Mouse (Mus musculus): ENCODE results near the gene Hist2h3b. TPM values are rescaled to one million over a fixed set of nuclear protein-coding genes. Genes with fewer than 3 reads are reported as not detected.

The Hist2h3b gene
- polyA plus RNA-seq, 1 experiment from 2014 or later = 0.83 TPM

DNA sequence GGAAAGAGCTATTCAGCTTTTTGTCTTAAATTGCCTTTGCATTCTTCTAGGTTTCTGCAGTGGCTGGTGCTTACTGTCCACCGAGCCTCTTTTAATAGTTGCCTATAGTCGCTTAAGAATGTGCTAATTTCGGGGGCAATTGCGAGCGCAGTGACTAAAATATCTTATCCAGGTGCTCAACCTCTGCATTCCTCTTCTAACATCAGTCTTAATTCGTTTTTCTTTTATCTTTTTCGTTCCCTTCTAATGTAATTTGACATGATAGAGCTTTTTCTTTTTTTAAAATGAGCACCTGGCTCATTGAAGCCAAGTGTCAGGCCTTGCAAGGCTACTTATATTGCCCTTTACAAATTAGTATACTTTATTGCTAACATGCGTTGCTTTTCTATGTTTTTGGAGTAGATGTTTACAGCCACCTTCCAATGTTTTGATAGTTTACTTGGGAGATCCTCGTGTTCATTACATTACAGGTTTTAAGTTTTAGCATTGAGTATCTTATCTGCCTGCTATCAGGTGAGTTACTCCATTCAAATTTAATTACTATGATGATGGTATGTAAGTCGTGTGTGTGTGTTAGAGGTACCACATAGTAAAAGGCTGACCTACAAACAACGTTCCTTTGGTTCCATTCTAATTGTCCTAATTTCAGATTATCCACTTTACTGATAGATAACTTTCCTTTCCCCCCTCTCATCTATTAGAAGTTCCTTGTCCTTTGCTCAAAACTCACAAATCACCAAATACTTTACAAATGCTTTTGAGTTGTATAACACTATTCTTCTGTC is 20.9 kb upstream of the Hist2h3b start:
- CTCF ChIA-PET = no interaction called here
- POLR2A ChIA-PET = interaction anchor here (0.8 kb wide), 1 partner anchor 28 kb away, joined by 3 read pairs; the partner anchor contains the start of genes Bola1 and Hist2h2ab
- TF ChIP-seq CTCF (IDR thresholded peaks at IDR 0.05) = no peak
- in situ Hi-C loops (cut with MboI; ENCODE audit: low pct_unique_long_range_greater_than_20kb) = no loop called here
- no peak for ATAC-seq
- H3K27me3 ChIP-seq = no peaks in the 10 kb centered on the region
- DNase-seq (ENCODE audit: low read depth, low spot score) = no peak

GRCm38 (mm10) chr3:96248141-96249033 is 20.1 kb upstream of the Hist2h3b start:
- ATAC-seq = no peak
- in situ Hi-C loops (cut with MboI; ENCODE audit: low pct_unique_long_range_greater_than_20kb) = no loop called here
- POLR2A ChIA-PET = interaction anchor here (1.0 kb wide), 1 partner anchor 14 kb away, joined by 3 read pairs; no protein-coding TSS in a partner anchor
- no peak for TF ChIP-seq CTCF (IDR thresholded peaks at IDR 0.05)
- no peaks in the 10 kb centered on the region for H3K27me3 ChIP-seq
- CTCF ChIA-PET = interaction anchor here (1.1 kb wide), 1 partner anchor 13 kb away, joined by 5 read pairs; no protein-coding TSS in a partner anchor
- no peak for DNase-seq (ENCODE audit: low read depth, low spot score)

GRCm38 (mm10) chr3:96249034-96249345 is 19.5 kb upstream of the Hist2h3b start:
- ATAC-seq (no peak), DNase-seq (ENCODE audit: low read depth, low spot score) (no peak)
- no peak for TF ChIP-seq CTCF (IDR thresholded peaks at IDR 0.05)
- no peaks in the 10 kb centered on the region for H3K27me3 ChIP-seq
- ChIA-PET CTCF (interaction anchor here (1.1 kb wide), 1 partner anchor 13 kb away, joined by 5 read pairs; no protein-coding TSS in a partner anchor), POLR2A (interaction anchor here (1.0 kb wide), 1 partner anchor 13 kb away, joined by 3 read pairs; no protein-coding TSS in a partner anchor)
- in situ Hi-C loops (cut with MboI; ENCODE audit: low pct_unique_long_range_greater_than_20kb) = no loop called here

DNA sequence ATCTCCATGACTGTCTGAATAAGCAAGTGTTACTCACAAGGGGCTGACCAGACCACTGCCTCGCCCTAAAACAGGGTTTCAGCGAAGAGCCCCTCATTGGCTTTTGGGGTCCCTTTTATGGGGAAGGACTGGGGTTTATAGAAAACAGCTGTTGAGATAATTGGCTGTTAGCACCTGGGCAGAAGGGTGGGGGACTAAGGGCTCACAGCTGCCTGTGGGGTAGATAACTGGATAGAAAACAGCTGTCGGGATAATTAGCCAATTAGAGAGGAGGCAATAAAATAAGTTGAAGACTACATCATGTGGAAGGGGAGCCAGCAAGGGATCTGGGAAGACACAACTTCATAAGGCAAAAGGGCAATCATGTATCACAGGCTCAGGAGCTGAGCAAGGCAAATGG is 17.6 kb upstream of the Hist2h3b start:
- POLR2A ChIA-PET = interaction anchor here (1.4 to 1.9 kb wide), 2 partner anchors 8 to 12 kb away, joined by 4 to 13 read pairs; partner anchors contain the start of gene Hist2h4

GRCm38 (mm10) chr3:96251787-96252186 is 16.7 kb upstream of the Hist2h3b start:
- ATAC-seq = no peak
- no peaks in the 10 kb centered on the region for H3K27me3 ChIP-seq
- ChIA-PET CTCF (interaction anchor here (1.1 to 1.2 kb wide), 3 partner anchors 10 to 33 kb away, joined by 3 to 9 read pairs (median 4); partner anchors contain the start of genes Bola1 and Hist2h2ab), POLR2A (interaction anchor here (1.9 kb wide), 1 partner anchor 11 kb away, joined by 13 read pairs; the partner anchor contains the start of gene Hist2h4)
- DNase-seq (ENCODE audit: low read depth, low spot score) = no peak
- no peak for TF ChIP-seq CTCF (IDR thresholded peaks at IDR 0.05)
- in situ Hi-C loops (cut with MboI; ENCODE audit: low pct_unique_long_range_greater_than_20kb) = no loop called here

More for the DNA sequence above, 17.6 kb upstream of the Hist2h3b start:
- ATAC-seq (no peak), DNase-seq (ENCODE audit: low read depth, low spot score) (no peak)
- CTCF ChIA-PET = interaction anchor here (1.1 to 1.2 kb wide), 3 partner anchors 11 to 32 kb away, joined by 3 to 9 read pairs (median 4); partner anchors contain the start of genes Bola1 and Hist2h2ab
- H3K27me3 ChIP-seq = no peaks in the 10 kb centered on the region
- in situ Hi-C loops (cut with MboI; ENCODE audit: low pct_unique_long_range_greater_than_20kb) = no loop called here
- TF ChIP-seq CTCF (IDR thresholded peaks at IDR 0.05) = no peak

GRCm38 (mm10) chr3:96254683-96255355 is 13.6 kb upstream of the Hist2h3b start:
- no peak for TF ChIP-seq CTCF (IDR thresholded peaks at IDR 0.05)
- in situ Hi-C loops (cut with MboI; ENCODE audit: low pct_unique_long_range_greater_than_20kb) = no loop called here
- ATAC-seq (no peak), DNase-seq (ENCODE audit: low read depth, low spot score) (no peak)
- POLR2A ChIA-PET = interaction anchor here (2.2 to 2.8 kb wide), 2 partner anchors 8 to 15 kb away, joined by 7 read pairs; partner anchors contain the start of genes Hist2h2bb, Hist2h3b and Hist2h4
- H3K27me3 ChIP-seq = no peaks in the 10 kb centered on the region
- CTCF ChIA-PET = no interaction called here

DNA sequence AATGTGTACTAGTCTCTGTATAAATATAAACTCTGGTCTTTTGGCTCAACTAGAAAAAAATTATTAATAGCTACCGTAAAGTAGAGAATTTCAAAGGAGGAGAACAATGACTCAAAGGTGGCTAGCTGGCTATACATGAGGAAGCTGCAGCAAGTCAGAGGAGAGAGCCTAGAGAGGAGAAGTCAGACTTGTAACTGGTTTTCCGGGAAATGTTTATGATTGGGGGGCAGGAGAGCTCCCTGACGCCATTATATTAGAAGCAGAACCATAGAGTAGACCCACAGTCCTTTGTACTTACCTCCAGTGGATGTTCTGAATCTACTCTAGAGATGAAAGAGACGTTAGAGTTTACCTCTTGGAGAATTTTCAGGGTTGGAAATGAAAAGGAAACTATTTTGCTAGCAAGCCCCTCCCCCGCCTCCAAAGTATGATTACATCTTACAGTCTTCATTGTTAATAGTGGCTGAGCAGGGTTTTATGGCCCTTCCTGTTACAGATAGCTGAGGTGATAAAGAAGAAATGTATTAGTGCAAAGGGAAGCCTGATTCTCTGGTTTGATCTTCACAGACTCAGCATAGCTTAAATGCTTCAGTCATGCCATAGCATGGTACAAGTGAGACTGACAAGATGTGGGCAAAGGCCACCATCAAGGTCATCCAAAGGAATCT is 12.4 kb upstream of the Hist2h3b start:
- DNase-seq (ENCODE audit: low read depth, low spot score) (no peak), ATAC-seq (no peak)
- ChIA-PET POLR2A (interaction anchor here (0.8 to 2.2 kb wide), 2 partner anchors 13 to 37 kb away, joined by 5 to 7 read pairs; partner anchors contain the start of genes Bola1, Hist2h2ab, Hist2h2bb and Hist2h3b), CTCF (interaction anchor here (0.7 to 1.3 kb wide), 2 partner anchors 21 to 89 kb away, joined by 3 read pairs; no protein-coding TSS in a partner anchor)
- TF ChIP-seq CTCF (IDR thresholded peaks at IDR 0.05) = no peak
- in situ Hi-C loops (cut with MboI; ENCODE audit: low pct_unique_long_range_greater_than_20kb) = no loop called here
- no peaks in the 10 kb centered on the region for H3K27me3 ChIP-seq

DNA sequence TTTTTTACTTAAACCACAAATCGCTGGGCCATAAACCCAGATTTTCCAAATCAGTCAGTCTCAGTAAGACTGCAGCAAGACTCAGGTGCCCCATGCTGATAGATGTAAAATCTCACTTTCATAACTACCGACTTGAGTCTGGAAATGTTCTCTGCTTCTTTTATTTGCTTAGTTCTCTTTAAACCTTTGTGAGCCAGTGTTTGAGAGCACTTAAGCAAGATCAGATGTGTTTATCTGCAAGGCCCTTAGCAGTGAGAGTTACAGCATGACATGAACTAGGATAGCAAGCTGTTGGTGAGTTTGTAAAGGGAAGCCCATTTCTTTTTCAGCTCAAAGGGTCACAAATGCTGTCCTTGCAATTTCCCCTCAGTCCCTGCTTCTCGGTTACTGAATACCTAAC is 11.3 kb upstream of the Hist2h3b start:
- no peak for ATAC-seq
- in situ Hi-C loops (cut with MboI; ENCODE audit: low pct_unique_long_range_greater_than_20kb) = no loop called here
- DNase-seq (ENCODE audit: low read depth, low spot score) = no peak
- no peaks in the 10 kb centered on the region for H3K27me3 ChIP-seq
- ChIA-PET CTCF (no interaction called here), POLR2A (interaction anchor here (0.6 kb wide), 1 partner anchor 26 kb away, joined by 6 read pairs; no protein-coding TSS in a partner anchor)
- no peak for TF ChIP-seq CTCF (IDR thresholded peaks at IDR 0.05)

- DNase-seq (ENCODE audit: low read depth, low spot score) (no peak), ATAC-seq (no peak)
- no peak for TF ChIP-seq CTCF (IDR thresholded peaks at IDR 0.05)
- H3K27me3 ChIP-seq = no peaks in the 10 kb centered on the region
- in situ Hi-C loops (cut with MboI; ENCODE audit: low pct_unique_long_range_greater_than_20kb) = loop anchor here (10.0 kb wide), 1 partner anchor 195 kb away; no protein-coding TSS in a partner anchor
- CTCF ChIA-PET = interaction anchor here (1.3 kb wide), 1 partner anchor 15 kb away, joined by 3 read pairs; the partner anchor contains the start of gene Hist2h2aa1
- POLR2A ChIA-PET = no interaction called here
Measured at GRCm38 (mm10) chr3:96260220-96260619, 8.2 kb upstream of the Hist2h3b start.

Measured in Patski (cell line).